Mouse (Mus musculus) neural tube, embryonic 11.5 days (tissue): ENCODE data around the gene Cldn10. TPM values are rescaled to one million over a fixed set of nuclear protein-coding genes. Genes with fewer than 3 reads are reported as not detected.

ENCODE experiments used
- ATAC-seq: fragments of 200-750 bp; cut with Nextera tagmentation; 2 replicates; pipeline ENCODE4 v1.8.0; 2017; ENCODE audit warnings: moderate number of reproducible peaks, mild to moderate bottlenecking, moderate TSS enrichment, moderate library complexity; ENCODE audit not compliant: insufficient read depth, low FRiP score, low TSS enrichment
- DNase-seq: peaks from one replicate; pipeline ENCODE4 v3.0.0-alpha.2; 2015; ENCODE audit warnings: low spot score
- H3K27ac ChIP-seq: fragments of 300-500 bp; sonication (generic); 2 replicates; pipeline ENCODE4 v1.5.1; 2014; ENCODE audit warnings: low read depth, mild to moderate bottlenecking, low read length
- H3K27me3 ChIP-seq: fragments of 300-500 bp; sonication (generic); 2 replicates; pipeline ENCODE4 v1.6.1; 2014; ENCODE audit warnings: mild to moderate bottlenecking, low read length, mixed read lengths; ENCODE audit not compliant: control insufficient read depth, insufficient read depth
- H3K36me3 ChIP-seq: fragments of 300-500 bp; sonication (generic); 2 replicates; pipeline ENCODE4 v1.6.1; 2014; ENCODE audit warnings: mild to moderate bottlenecking, low read length, moderate library complexity, mixed read lengths; ENCODE audit not compliant: control insufficient read depth, insufficient read depth
- H3K4me1 ChIP-seq: fragments of 300-500 bp; sonication (generic); 2 replicates; pipeline ENCODE4 v1.6.1; 2014; ENCODE audit warnings: low read length, mixed read lengths; ENCODE audit not compliant: control insufficient read depth, insufficient read depth
- H3K4me2 ChIP-seq: fragments of 300-500 bp; sonication (generic); 2 replicates; pipeline ENCODE4 v1.6.1; 2014; ENCODE audit warnings: low read depth, mild to moderate bottlenecking, moderate library complexity
- H3K4me3 ChIP-seq: fragments of 300-500 bp; sonication (generic); 2 replicates; pipeline ENCODE4 v1.5.1; 2014; ENCODE audit warnings: low read depth, low read length
- H3K9ac ChIP-seq: fragments of 300-500 bp; sonication (generic); 2 replicates; pipeline ENCODE4 v1.6.1; 2014; ENCODE audit warnings: mild to moderate bottlenecking, low read length
- H3K9me3 ChIP-seq: fragments of 300-500 bp; sonication (generic); 2 replicates; pipeline ENCODE4 v1.6.1; 2016; ENCODE audit warnings: low read length; ENCODE audit not compliant: control insufficient read depth
- WGBS: fragments of 180-500 bp; shearing (Covaris S2); extraction: QIAGEN DNeasy Blood & Tissue Kit; methylation state at CpG from one replicate; pipeline ENCODE4 v1.1.7; 2014; 5-methylcytosine and 5-hydroxymethylcytosine counted together
- polyA plus RNA-seq: library from polyadenylated mRNA; unstranded; fragments of >200 nt; fragmentation: Nextera tagmentation; extraction: Ambion mirVana; gene quantifications from 2 replicates; pipeline ENCODE4 v1.2.1, GENCODE M21; 2014

Gene Cldn10
- polyA plus RNA-seq, 1 experiment from 2014 or later: 0.38 TPM

DNA sequence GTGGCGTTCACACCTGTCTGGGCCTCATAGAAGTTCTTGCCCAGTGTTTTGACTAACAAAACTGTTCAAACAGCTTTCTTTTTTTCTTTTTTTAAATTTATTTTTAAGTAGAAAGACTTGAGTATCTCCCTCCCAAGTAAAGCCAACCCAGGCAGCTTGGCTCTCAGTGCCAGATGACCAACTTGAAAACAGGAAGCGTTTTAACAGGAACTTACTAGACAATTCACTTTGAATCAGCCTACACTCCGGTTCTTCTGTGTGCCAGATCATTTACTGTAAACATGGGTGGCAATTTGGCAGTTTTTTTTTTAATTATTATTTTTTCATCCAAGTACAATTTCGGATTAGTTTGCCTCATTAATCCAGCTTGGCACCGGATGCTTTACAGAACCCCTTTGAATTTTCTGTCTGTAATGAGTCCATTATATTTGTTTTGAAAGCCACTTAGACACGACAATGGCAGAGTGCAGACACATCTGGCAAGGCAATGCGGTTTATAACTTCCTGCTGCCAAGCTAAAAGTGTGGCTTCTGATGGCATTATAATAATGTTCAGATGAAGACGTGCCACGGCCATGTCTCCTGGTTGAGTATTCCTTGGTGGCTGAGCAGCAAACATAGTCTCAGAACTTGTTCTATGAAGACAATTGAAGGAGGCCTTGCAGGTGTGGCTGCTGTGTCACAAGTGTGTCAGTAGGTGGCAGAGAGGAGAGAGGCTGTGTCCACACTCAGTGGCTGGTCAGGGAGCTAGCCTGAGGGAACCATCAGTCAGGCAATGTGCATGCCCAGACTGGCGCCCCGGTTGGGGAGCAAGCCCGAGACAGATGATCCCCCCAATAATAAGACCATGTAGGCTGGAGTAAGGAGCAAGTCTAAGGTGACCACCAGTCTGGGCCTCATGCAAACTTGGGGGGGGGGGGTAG, 12.9 kb upstream of the Cldn10 start:
- no peak for DNase-seq
- no peak for ATAC-seq
- no peak overlapping the region for H3K9ac ChIP-seq
- no peaks in the 10 kb centered on the region for H3K36me3 ChIP-seq
- H3K4me1 ChIP-seq: no peaks in the 10 kb centered on the region
- H3K4me3 ChIP-seq: no peak overlapping the region
- no peaks in the 10 kb centered on the region for H3K27me3 ChIP-seq
- H3K27ac ChIP-seq: no peak overlapping the region
- 87% methylated on average over 12 of the region's 12 CpGs for WGBS
- no peak overlapping the region for H3K4me2 ChIP-seq
- no peaks in the 10 kb centered on the region for H3K9me3 ChIP-seq

DNA sequence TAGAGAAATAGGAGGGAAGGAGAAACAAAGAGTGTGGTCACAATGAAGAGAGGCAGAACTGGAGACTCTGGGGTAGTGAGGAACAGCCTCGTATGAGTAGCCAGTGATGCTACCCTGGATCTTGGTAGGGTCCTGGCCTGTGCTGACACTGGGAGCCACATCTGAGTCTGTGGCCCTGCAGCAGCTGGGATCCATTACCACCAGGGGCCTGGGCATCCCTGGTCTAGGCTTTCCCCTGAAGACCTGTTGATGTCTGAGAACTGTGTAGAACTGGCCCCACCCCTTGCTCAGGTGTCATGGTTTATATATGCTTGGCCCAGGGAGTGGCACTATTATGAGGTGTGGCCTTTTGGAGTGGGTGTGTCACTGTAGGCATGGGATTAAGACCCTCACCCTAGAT, 12.2 kb upstream of the Cldn10 start:
- WGBS: 93% methylated on average over 1 of the region's 1 CpGs
- no peaks in the 10 kb centered on the region for H3K4me1 ChIP-seq
- H3K9me3 ChIP-seq: no peaks in the 10 kb centered on the region
- no peak for DNase-seq
- H3K4me3 ChIP-seq: no peak overlapping the region
- H3K4me2 ChIP-seq: no peak overlapping the region
- no peaks in the 10 kb centered on the region for H3K36me3 ChIP-seq
- H3K27me3 ChIP-seq: no peaks in the 10 kb centered on the region
- H3K27ac ChIP-seq: no peak overlapping the region
- no peak for ATAC-seq
- no peak overlapping the region for H3K9ac ChIP-seq

DNA sequence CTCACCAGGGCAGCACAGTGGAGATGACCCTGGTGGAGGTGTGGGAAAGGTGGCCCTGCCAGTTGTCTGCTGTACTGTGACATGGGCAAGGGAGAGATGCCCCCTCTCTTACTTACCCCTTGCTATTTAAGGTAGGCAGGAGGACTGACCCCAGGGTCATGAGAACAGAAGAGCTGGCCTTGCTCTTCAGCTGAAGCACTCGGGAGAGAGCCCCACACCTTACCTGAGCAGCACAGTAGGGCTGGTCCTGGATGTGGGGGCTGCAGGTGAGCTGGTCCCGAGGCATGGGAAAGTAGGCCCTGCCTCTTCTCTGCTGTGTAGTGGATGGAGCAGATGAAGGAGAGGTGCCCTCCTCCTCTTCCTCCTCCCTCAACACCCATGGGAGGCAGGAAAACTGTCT, 11.3 kb upstream of the Cldn10 start:
- Histone ChIP-seq H3K4me2 (no peak overlapping the region), H3K4me3 (no peak overlapping the region), H3K27ac (no peak overlapping the region), H3K4me1 (no peaks in the 10 kb centered on the region), H3K36me3 (no peaks in the 10 kb centered on the region), H3K27me3 (no peaks in the 10 kb centered on the region), H3K9me3 (no peaks in the 10 kb centered on the region), H3K9ac (no peak overlapping the region)
- ATAC-seq (no peak), DNase-seq (no peak)
- 97% methylated on average over 2 of the region's 2 CpGs for WGBS

DNA sequence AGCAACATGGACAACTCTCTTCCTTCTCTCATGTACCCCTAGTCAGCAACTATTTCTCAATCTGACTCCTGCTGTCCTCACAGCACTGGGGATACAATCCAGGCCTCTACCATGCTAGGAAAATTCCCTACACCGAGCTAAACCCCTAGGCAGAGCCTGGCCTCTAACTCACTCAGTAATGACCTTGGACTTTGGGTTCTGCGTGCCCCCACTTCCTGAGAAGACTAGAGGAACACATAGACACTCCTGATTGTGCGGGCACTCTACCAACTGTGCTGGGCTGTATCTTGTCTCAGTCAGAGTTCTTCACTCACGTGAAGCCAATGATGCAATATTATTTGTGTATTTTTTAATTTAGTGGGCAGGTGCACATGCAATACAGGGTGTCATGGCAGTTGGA, 10.2 kb upstream of the Cldn10 start:
- no peaks in the 10 kb centered on the region for H3K36me3 ChIP-seq
- no peaks in the 10 kb centered on the region for H3K9me3 ChIP-seq
- WGBS: 95% methylated on average over 4 of the region's 4 CpGs
- no peak overlapping the region for H3K9ac ChIP-seq
- H3K4me3 ChIP-seq: no peak overlapping the region
- H3K4me1 ChIP-seq: no peaks in the 10 kb centered on the region
- H3K4me2 ChIP-seq: no peak overlapping the region
- no peaks in the 10 kb centered on the region for H3K27me3 ChIP-seq
- ATAC-seq (no peak), DNase-seq (no peak)
- H3K27ac ChIP-seq: no peak overlapping the region

DNA sequence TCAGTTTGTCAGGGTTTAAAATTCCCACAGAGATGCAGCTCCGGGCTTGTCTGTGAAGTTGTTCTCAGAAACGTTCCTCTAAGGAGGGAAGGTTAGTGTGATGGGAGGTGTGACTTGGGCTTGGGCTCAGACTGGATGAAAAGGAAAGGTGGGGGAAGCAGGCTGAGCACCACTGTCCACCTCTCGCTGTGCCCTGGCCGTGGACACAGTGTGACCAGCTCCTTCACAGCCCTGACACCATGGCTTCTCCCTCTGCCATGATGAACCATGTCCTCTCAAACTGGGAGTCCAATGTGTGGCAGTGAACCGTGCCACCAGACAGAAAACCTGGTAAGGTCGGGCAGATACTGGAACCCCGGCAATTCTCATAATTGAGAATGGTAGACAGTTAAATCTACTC, 6.1 kb upstream of the Cldn10 start:
- no peaks in the 10 kb centered on the region for H3K9me3 ChIP-seq
- no peak overlapping the region for H3K9ac ChIP-seq
- no peak overlapping the region for H3K4me3 ChIP-seq
- no peaks in the 10 kb centered on the region for H3K4me1 ChIP-seq
- 85% methylated on average over 7 of the region's 7 CpGs for WGBS
- H3K36me3 ChIP-seq: no peaks in the 10 kb centered on the region
- no peak overlapping the region for H3K4me2 ChIP-seq
- H3K27me3 ChIP-seq: no peaks in the 10 kb centered on the region
- ATAC-seq (no peak), DNase-seq (no peak)
- no peak overlapping the region for H3K27ac ChIP-seq

DNA sequence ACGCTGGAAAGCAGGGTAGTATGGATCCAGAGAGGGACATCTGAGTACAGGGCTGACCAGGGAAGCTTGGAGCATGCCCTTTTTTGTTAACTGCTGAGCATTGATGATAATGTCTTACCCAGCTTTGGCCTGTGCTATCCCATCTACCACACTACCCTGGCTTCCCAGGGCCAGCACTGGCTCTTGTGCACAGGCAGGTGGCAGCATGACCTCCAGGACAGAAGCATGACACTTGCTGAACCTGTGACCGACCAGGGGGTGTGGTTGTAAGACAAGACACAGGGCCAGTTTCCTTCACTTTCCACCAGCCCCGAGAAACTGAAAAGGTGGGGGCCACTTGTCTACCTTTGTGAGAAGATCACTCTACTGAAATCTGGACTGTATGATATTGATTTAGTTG, 5.5 kb upstream of the Cldn10 start:
- DNase-seq (no peak), ATAC-seq (no peak)
- Histone ChIP-seq H3K9me3 (no peaks in the 10 kb centered on the region), H3K27me3 (no peaks in the 10 kb centered on the region), H3K4me2 (no peak overlapping the region), H3K9ac (no peak overlapping the region), H3K27ac (no peak overlapping the region), H3K36me3 (no peaks in the 10 kb centered on the region), H3K4me3 (no peak overlapping the region), H3K4me1 (no peaks in the 10 kb centered on the region)
- WGBS: 63% methylated on average over 3 of the region's 3 CpGs

DNA sequence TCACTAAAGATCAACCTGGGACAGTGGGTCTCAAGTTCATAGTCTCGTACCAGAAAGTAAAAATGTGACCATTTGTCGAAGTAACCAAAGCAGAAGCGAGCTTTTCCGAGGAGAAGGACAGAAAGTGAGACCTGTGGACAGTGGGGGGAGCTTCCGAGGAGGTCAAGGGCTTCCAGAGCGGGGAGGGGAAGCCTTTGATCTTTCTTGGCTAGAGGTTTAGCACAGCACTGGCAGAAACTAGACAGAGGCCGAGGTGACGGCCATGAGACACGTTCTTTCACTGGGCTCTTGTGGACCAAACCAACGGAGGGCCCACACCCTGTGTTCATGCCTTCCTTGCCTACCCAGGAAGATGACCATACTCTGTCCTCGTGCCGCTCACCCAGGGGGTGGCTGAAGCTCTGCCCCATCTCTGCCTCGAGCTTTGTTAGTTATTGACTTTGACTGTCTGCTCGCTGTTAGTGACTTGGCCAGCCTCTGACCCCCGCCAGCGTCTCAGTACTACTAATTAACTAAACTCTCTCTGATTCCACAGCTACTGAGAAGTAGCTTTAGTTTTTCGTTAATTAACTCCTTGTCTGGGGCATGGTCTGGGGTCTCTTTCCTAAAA, 4.3 kb upstream of the Cldn10 start:
- 75% methylated on average over 17 of the region's 17 CpGs for whole genome bisulfite sequencing
- no peak for ATAC-seq

DNA sequence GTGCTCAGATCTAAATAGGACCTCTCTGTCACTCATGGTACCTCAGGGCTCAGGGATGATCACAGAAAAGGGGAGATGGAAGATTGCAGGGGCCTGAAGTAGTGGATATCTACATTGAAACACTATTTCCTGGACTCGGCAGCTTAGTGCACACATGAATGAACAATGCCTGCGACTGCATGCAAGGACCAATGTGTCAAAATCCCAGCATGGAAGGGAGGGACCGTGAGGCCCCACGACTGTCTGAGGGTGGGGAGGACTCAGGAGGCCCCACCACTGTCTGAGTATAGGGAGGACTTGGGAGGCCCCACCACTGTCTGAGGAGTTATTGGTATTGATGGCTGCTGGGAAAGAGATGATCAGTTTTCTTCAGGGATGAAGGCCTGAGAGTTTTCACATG, 2.5 kb downstream of the Cldn10 start:
- H3K27ac ChIP-seq: no peak overlapping the region
- DNase-seq (no peak), ATAC-seq (no peak)
- no peak overlapping the region for H3K4me3 ChIP-seq
- H3K4me1 ChIP-seq: no peaks in the 10 kb centered on the region
- H3K9me3 ChIP-seq: no peaks in the 10 kb centered on the region
- no peaks in the 10 kb centered on the region for H3K27me3 ChIP-seq
- H3K4me2 ChIP-seq: no peak overlapping the region
- H3K9ac ChIP-seq: no peak overlapping the region
- WGBS: 82% methylated on average over 4 of the region's 4 CpGs
- H3K36me3 ChIP-seq: no peaks in the 10 kb centered on the region

More for the DNA sequence above, 4.3 kb upstream of the Cldn10 start:
- Histone ChIP-seq H3K4me3 (no peak overlapping the region), H3K9me3 (no peaks in the 10 kb centered on the region), H3K9ac (no peak overlapping the region), H3K4me1 (no peaks in the 10 kb centered on the region), H3K36me3 (no peaks in the 10 kb centered on the region), H3K4me2 (no peak overlapping the region), H3K27ac (no peak overlapping the region), H3K27me3 (no peaks in the 10 kb centered on the region)
- DNase-seq: no peak

DNA sequence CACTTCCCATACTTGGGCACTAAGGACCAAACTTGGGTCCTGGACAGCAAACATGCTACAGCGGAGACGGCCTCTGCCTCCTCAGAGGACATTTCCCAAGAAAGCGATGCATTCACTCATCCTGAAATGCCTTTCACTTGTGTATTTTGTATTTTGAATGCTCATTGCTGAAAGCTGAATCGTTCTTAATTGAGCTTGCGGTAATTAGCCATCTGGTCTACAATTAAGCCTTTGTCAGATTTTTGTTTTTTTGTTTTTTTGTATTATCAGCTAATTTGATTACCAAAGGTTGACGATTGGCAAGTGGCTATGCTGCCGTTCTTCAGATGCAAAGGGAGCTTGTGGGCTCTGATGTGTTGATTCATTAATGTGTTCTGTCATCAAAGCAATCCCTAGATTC, 5.2 kb downstream of the Cldn10 start:
- DNase-seq: no peak
- H3K36me3 ChIP-seq: no peaks in the 10 kb centered on the region
- no peak overlapping the region for H3K9ac ChIP-seq
- 91% methylated on average over 7 of the region's 7 CpGs for WGBS
- H3K4me3 ChIP-seq: no peak overlapping the region
- no peak overlapping the region for H3K27ac ChIP-seq
- H3K4me2 ChIP-seq: no peak overlapping the region
- H3K27me3 ChIP-seq: no peaks in the 10 kb centered on the region
- no peak for ATAC-seq
- H3K9me3 ChIP-seq: no peaks in the 10 kb centered on the region
- no peaks in the 10 kb centered on the region; the same call in 1 of the 2 replicates for H3K4me1 ChIP-seq
